8 mouse cellular contexts compared by ENCODE assay signal in the genomic region with DNA sequence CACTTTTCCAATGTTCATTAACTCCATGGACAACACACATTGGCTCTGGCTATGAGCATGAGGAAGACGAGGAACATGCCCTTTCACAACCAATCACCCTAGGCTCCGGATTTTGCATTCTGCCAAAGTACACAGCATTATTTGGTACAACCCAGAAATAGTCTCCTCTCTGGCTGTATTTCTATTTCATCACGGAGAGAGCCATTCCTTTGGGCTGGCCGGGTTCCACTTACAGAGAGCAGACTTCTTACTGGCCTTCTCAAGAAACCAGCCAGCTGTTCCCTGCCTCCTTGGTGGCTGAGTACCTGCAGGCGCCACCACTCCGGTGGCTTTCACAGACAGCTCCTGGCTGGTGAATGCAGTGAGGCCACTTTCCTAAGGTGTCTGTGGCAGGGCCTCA. TPM values are rescaled to one million over a fixed set of nuclear protein-coding genes. Genes with fewer than 3 reads are reported as not detected.
A peak's percentile ranks its signal among the peaks of the same experiment; 100 is the strongest.
DNase-seq lines count a peak whose midpoint lies in the region; ATAC-seq and TF ChIP-seq lines count a peak whose summit lies in the region.

Gene Slc16a11 (plus strand): TSS at position 330 of the 400 bp plus-strand sequence.

- DNase-seq in left cerebral cortex, adult 2 months (ENCODE audit: extremely low spot score in 1 of 2, low spot score in 2 of 2), result no peak
- DNase-seq in left cerebral cortex, adult 11 months (ENCODE audit: low spot score), result no peak
- DNase-seq in fat pad, adult 2 months (ENCODE audit: extremely low read depth, low read depth, low spot score), result peak; percentile 76
- DNase-seq in layer of hippocampus, adult 8-10 months (ENCODE audit: low spot score in 2 of 2), result no peak
- no peak for DNase-seq in adrenal gland, adult (ENCODE audit: inconsistent age in 2 of 2, low spot score in 1 of 2)
- no peak for DNase-seq in frontal cortex, postnatal 10 days (ENCODE audit: low spot score in 2 of 2)
- DNase-seq in ovary, adult 18-20 months (ENCODE audit: low spot score), result no peak

- 0 out of 2 replicates have a peak within 1 kb of the TSS, but pooled peaks have one; percentile 67 for H3K9ac ChIP-seq in midbrain, embryonic 16.5 days (ENCODE audit: low read depth, low read length)

- intact Hi-C loops in left cerebral cortex, adult 2 months (cut with DNase I), result loop anchor here (2.0 kb wide), 2 partner anchors 158 to 278 kb away; partner anchors contain the start of genes Asgr1 and Ybx2

- 0 out of 2 replicates have a peak, but pooled peaks cover 2% of the 10 kb centered on the region for H3K36me3 ChIP-seq in midbrain, embryonic 16.5 days (ENCODE audit: control insufficient read depth, insufficient read depth, low read length)

- peak within 1 kb of the TSS; percentile 40 for H3K4me3 ChIP-seq in left cerebral cortex, adult 2 months
- peak within 1 kb of the TSS; percentile 40 for H3K4me3 ChIP-seq in midbrain, embryonic 16.5 days (ENCODE audit: low read depth, low read length)

- no peak for ATAC-seq in midbrain, embryonic 16.5 days

- H3K27ac ChIP-seq in left cerebral cortex, adult 2 months, result peak within 1 kb of the TSS; percentile 84
- no peak within 1 kb of the TSS for H3K27ac ChIP-seq in midbrain, embryonic 16.5 days (ENCODE audit: low read length)

- H3K4me2 ChIP-seq in midbrain, embryonic 16.5 days (ENCODE audit: low read length), result peak within 1 kb of the TSS; percentile 89

- no peak for TF ChIP-seq CTCF in left cerebral cortex, adult 2 months (IDR thresholded peaks at IDR 0.05)

- peaks cover 18% of the 10 kb centered on the region for H3K4me1 ChIP-seq in midbrain, embryonic 16.5 days (ENCODE audit: control insufficient read depth, insufficient read depth, low read length)

- H3K9me3 ChIP-seq in midbrain, embryonic 16.5 days (replicated peaks; ENCODE audit: control insufficient read depth, low read length, poor library complexity, severe bottlenecking), result no peaks in the 10 kb centered on the region

- H3K27me3 ChIP-seq in midbrain, embryonic 16.5 days (ENCODE audit: control insufficient read depth, insufficient read depth, low read depth, low read length), result peaks cover 32% of the 10 kb centered on the region

- 62% methylated on average over 6 of the region's 6 CpGs for WGBS in midbrain, embryonic 16.5 days

RNA-seq across cellular contexts. Expression of gene Slc16a11, which starts in this region (rescaled TPM):
- total RNA-seq in left cerebral cortex, adult 2 months (2021), result 10 to 100 TPM; 35.7 to 36.9 TPM
- total RNA-seq in layer of hippocampus, adult 8-10 months (2022), result 10 to 100 TPM; 35.6 to 44.8 (median 42.1) TPM
- 6.9 and 7.8 TPM in 2 replicates for polyA plus RNA-seq in midbrain, embryonic 16.5 days (2015; fragmentation: Nextera tagmentation; extraction: Ambion mirVana)
